Mouse (Mus musculus) heart, embryonic 12.5 days (tissue): ENCODE measurements around the gene Nynrin. TPM values are rescaled to one million over a fixed set of nuclear protein-coding genes. Genes with fewer than 3 reads are reported as not detected.
A peak's percentile ranks its signal among the peaks of the same experiment; 100 is the strongest.

Source experiments
- ATAC-seq: fragments of 200-750 bp; cut with Nextera tagmentation; 2 replicates; pipeline ENCODE4 v1.8.0; 2017; ENCODE audit warnings: moderate TSS enrichment, moderate library complexity; ENCODE audit not compliant: insufficient number of reproducible peaks, low FRiP score
- H3K27ac ChIP-seq: fragments of 300-500 bp; sonication (generic); 2 replicates; pipeline ENCODE4 v1.5.1; 2016; ENCODE audit warnings: mild to moderate bottlenecking, moderate library complexity; ENCODE audit not compliant: poor library complexity, severe bottlenecking
- H3K27me3 ChIP-seq: fragments of 300-500 bp; sonication (generic); replicated peaks from 2 replicates; pipeline ENCODE4 v1.6.1; 2016; ENCODE audit warnings: mild to moderate bottlenecking, moderate library complexity
- H3K36me3 ChIP-seq: fragments of 300-500 bp; sonication (generic); 2 replicates; pipeline ENCODE4 v1.6.1; 2016; ENCODE audit warnings: mild to moderate bottlenecking, moderate library complexity
- H3K4me1 ChIP-seq: fragments of 300-500 bp; sonication (generic); replicated peaks from 2 replicates; pipeline ENCODE4 v1.6.1; 2016; ENCODE audit warnings: mild to moderate bottlenecking
- H3K4me2 ChIP-seq: fragments of 300-500 bp; sonication (generic); 2 replicates; pipeline ENCODE4 v1.6.1; 2016; ENCODE audit warnings: mild to moderate bottlenecking, moderate library complexity
- H3K4me3 ChIP-seq: fragments of 300-500 bp; sonication (generic); 2 replicates; pipeline ENCODE4 v1.5.1; 2016; ENCODE audit warnings: mild to moderate bottlenecking
- H3K9ac ChIP-seq: fragments of 300-500 bp; sonication (generic); 2 replicates; pipeline ENCODE4 v1.6.1; 2016; ENCODE audit warnings: mild to moderate bottlenecking, moderate library complexity
- H3K9me3 ChIP-seq: fragments of 300-500 bp; sonication (generic); replicated peaks from 2 replicates; pipeline ENCODE4 v1.6.1; 2016; ENCODE audit warnings: mild to moderate bottlenecking, moderate library complexity
- WGBS: fragments of 180-500 bp; shearing (Covaris S2); methylation state at CpG from one replicate; pipeline ENCODE4 v1.1.7; 2016; 5-methylcytosine and 5-hydroxymethylcytosine counted together
- polyA plus RNA-seq: library from polyadenylated mRNA; unstranded; fragments of >200 nt; fragmentation: Nextera tagmentation; extraction: Ambion mirVana; gene quantifications from 2 replicates; pipeline ENCODE4 v1.2.1, GENCODE M21; 2016

The Nynrin gene
- polyA plus RNA-seq, 1 experiment from 2014 or later = 33.3 TPM

DNA sequence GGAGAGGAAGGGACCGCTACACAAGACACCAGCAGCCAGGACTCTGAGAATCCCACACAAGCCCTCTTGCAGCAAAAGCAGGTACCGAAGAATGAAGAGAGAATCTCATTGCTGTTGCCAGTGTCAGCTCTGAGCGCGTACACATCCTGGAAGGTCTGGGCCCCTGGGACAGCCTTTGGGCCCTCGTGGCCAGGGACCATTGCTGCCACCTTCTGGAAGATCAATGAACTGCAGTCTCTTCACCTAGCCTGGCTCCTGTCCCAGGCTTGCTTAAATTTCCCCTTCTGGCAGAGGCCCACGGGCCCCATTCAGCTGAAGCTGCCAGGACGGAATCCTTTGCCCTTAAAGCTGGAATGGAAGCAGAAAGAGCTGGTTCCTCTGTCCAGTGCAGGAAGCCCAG lies 10.0 kb downstream of the Nynrin start:
- H3K9me3 ChIP-seq = no peaks in the 10 kb centered on the region
- H3K4me2 ChIP-seq = no peak overlapping the region
- peak; percentile 47 for ATAC-seq
- H3K4me3 ChIP-seq = no peak overlapping the region
- H3K4me1 ChIP-seq = peaks cover 51% of the 10 kb centered on the region
- H3K27ac ChIP-seq = no peak overlapping the region
- H3K9ac ChIP-seq = no peak overlapping the region
- H3K27me3 ChIP-seq = no peaks in the 10 kb centered on the region
- 28% methylated on average over 7 of the region's 7 CpGs for WGBS
- peaks cover 65% of the 10 kb centered on the region for H3K36me3 ChIP-seq

DNA sequence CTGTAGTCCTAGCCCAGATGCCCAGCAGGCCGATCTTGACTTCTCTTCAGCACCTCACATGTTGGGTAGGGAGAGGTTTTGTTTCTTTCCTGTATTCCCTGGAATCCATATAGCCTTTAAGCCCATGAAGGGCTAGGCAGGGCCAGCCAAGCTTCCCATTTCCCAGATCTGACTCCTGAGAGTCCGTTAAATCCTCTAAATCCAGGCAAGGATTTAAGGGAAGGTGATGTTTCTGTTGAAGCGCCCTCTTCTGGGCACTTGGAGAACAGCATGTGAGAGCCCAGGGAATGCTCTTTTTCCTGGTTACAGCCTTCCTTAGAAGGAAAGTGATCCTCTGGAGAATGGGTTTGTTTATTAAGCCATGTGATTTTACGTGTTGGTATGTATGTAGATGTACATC lies 13.2 kb downstream of the Nynrin start:
- peaks cover 28% of the 10 kb centered on the region for H3K4me1 ChIP-seq
- no peaks in the 10 kb centered on the region for H3K9me3 ChIP-seq
- H3K36me3 ChIP-seq = peaks cover 89% of the 10 kb centered on the region
- no peak for ATAC-seq
- no peak overlapping the region for H3K27ac ChIP-seq
- H3K4me2 ChIP-seq = no peak overlapping the region
- 41% methylated on average over 4 of the region's 4 CpGs for WGBS
- H3K27me3 ChIP-seq = no peaks in the 10 kb centered on the region
- no peak overlapping the region for H3K9ac ChIP-seq
- H3K4me3 ChIP-seq = no peak overlapping the region

DNA sequence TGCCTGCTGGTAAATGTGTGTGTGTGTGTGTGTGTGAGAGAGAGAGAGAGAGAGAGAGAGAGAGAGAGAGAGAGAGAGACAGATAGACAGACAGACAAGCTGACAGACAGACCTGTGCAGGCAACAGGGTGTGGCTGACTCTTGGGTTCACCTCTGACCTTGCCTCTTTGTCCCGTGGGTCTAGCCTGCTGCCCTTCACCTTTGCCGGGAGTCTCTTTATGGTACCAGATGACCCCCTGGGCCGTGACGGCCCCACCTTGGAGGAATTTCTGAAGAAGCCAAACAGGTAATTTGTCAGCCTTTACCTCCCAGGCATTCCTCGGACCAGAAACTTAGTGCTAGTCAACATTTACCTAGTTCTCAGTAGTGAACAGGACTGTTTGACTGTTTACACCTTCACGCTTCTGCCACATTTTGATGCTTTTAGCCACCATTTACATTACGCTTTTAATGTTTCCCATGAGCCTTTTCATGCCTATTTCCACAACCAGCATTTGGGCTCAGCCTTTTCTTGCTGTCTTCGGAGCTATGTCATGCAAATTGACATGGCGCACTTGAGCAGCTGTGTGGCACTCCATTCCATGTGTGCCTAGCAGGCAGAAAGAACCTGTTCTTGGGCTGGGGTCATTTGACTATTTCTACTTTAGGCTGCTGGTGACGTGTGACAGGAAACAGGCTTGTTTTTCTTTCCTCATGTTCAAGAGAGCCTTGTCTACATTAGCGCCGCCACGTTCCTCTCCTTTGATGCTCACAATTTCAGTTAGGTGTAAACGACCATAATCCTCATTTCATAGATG lies 14.6 kb downstream of the Nynrin start:
- Histone ChIP-seq H3K9ac (no peak overlapping the region), H3K27me3 (no peaks in the 10 kb centered on the region), H3K4me2 (no peak overlapping the region), H3K4me3 (no peak overlapping the region), H3K27ac (no peak overlapping the region), H3K4me1 (peaks cover 23% of the 10 kb centered on the region), H3K36me3 (peaks cover 94% of the 10 kb centered on the region), H3K9me3 (no peaks in the 10 kb centered on the region)
- 74% methylated on average over 14 of the region's 14 CpGs for WGBS
- ATAC-seq = no peak

DNA sequence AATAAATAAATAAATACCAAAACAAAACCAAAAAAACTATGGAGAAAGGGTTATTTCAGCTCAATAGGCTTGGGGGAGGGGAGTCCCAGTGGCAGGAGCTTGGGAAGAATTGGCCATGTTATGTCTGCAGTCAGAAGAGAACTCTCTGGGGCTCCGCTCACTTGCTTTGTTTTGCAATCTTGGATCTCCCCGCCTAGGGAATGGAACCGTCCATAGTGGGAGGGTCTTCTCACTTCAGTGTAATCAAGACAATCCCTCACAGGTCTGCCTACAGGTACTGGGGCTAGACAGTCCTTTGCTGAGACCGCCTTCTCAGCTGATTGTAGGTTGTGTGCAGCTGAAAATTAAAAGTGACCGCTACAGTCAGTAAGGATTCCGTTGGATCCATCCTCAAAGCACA lies 15.7 kb downstream of the Nynrin start:
- Histone ChIP-seq H3K27me3 (no peaks in the 10 kb centered on the region), H3K9me3 (no peaks in the 10 kb centered on the region), H3K9ac (no peak overlapping the region), H3K4me2 (no peak overlapping the region), H3K36me3 (peaks cover 84% of the 10 kb centered on the region), H3K4me3 (no peak overlapping the region), H3K27ac (no peak overlapping the region), H3K4me1 (peaks cover 26% of the 10 kb centered on the region)
- 93% methylated on average over 6 of the region's 6 CpGs for WGBS
- ATAC-seq = no peak

DNA sequence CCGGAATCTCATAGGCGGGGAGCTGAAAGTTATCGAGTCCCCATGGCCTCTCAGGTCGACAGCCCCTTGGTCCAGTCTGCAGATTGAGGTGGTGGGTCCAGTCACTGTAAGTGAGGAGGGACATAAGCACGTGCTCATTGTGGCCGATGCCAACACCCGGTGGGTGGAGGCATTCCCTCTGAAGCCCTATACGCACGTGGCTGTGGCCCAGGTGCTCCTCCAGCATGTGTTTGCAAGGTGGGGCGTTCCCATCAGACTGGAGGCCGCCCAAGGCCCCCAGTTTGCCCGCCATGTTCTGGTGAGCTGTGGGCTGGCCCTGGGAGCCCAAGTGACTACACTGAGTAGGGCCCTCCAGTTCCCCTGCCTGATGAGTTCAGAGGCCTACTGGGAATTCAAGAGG lies 18.2 kb downstream of the Nynrin start:
- no peak for ATAC-seq
- H3K4me2 ChIP-seq = no peak overlapping the region
- no peak overlapping the region for H3K27ac ChIP-seq
- peaks cover 59% of the 10 kb centered on the region for H3K36me3 ChIP-seq
- no peaks in the 10 kb centered on the region for H3K9me3 ChIP-seq
- H3K27me3 ChIP-seq = no peaks in the 10 kb centered on the region
- no peak overlapping the region for H3K4me3 ChIP-seq
- H3K9ac ChIP-seq = 0 out of 2 replicates have a peak overlapping the region, but pooled peaks have one; percentile 2
- H3K4me1 ChIP-seq = peaks cover 26% of the 10 kb centered on the region
- WGBS = 90% methylated on average over 12 of the region's 12 CpGs

DNA sequence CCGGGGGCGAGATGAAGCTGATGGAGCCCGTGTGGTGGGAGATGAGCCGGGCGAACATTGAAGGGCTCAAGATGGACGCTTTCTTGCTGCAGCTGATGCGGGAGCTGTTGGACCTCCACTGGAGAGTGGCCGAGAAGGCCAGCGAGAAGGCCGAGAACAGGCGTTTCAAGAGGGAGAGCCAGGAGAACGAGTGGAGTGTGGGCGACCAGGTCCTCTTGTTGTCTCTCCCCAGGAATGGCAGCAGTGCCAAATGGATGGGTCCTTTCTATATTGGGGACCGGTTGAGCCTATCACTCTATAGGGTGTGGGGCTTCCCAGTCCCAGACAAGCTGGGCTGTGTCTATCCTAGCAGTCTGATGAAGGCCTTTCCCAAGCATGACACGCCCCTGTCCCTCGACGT lies 18.7 kb downstream of the Nynrin start:
- peaks cover 57% of the 10 kb centered on the region for H3K36me3 ChIP-seq

DNA sequence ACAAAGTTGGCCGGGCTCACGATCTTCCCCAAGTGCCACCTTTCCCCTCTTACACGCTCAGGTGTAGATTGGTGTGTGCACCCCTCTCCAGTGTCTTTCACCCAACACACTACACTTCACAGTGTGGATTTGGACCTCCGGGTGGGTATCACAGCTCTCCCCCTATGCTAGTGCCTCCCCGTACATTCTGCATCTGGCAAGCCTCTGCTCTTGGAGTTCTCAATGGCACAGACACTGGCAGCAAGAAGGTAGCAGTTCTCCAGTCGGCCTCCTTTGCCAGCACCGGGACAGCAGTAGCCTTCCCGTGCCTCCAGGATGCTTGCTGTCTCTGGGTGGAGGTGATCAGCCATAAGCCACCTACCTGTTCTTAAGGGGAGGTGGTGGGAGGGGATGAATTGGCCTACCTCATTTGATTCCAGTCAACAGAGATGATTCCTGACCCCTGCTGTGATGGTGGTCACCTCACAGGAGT lies 19.5 kb downstream of the Nynrin start:
- H3K27ac ChIP-seq = 0 out of 2 replicates have a peak overlapping the region, but pooled peaks have one; percentile 40
- no peaks in the 10 kb centered on the region for H3K27me3 ChIP-seq
- WGBS = 74% methylated on average over 8 of the region's 8 CpGs
- ATAC-seq = no peak
- H3K36me3 ChIP-seq = peaks cover 50% of the 10 kb centered on the region
- H3K9me3 ChIP-seq = no peaks in the 10 kb centered on the region
- peaks cover 31% of the 10 kb centered on the region for H3K4me1 ChIP-seq
- no peak overlapping the region for H3K4me3 ChIP-seq
- peak overlapping the region; percentile 57 for H3K4me2 ChIP-seq
- peak overlapping the region; percentile 46; the same call in 1 of the 2 replicates for H3K9ac ChIP-seq

More for the DNA sequence above, 18.7 kb downstream of the Nynrin start:
- no peak overlapping the region for H3K4me2 ChIP-seq
- no peak overlapping the region for H3K4me3 ChIP-seq
- H3K4me1 ChIP-seq = peaks cover 29% of the 10 kb centered on the region
- WGBS = 85% methylated on average over 17 of the region's 17 CpGs
- H3K9me3 ChIP-seq = no peaks in the 10 kb centered on the region
- no peak for ATAC-seq
- peak overlapping the region; percentile 2; the same call in 1 of the 2 replicates for H3K9ac ChIP-seq
- H3K27me3 ChIP-seq = no peaks in the 10 kb centered on the region
- H3K27ac ChIP-seq = no peak overlapping the region

DNA sequence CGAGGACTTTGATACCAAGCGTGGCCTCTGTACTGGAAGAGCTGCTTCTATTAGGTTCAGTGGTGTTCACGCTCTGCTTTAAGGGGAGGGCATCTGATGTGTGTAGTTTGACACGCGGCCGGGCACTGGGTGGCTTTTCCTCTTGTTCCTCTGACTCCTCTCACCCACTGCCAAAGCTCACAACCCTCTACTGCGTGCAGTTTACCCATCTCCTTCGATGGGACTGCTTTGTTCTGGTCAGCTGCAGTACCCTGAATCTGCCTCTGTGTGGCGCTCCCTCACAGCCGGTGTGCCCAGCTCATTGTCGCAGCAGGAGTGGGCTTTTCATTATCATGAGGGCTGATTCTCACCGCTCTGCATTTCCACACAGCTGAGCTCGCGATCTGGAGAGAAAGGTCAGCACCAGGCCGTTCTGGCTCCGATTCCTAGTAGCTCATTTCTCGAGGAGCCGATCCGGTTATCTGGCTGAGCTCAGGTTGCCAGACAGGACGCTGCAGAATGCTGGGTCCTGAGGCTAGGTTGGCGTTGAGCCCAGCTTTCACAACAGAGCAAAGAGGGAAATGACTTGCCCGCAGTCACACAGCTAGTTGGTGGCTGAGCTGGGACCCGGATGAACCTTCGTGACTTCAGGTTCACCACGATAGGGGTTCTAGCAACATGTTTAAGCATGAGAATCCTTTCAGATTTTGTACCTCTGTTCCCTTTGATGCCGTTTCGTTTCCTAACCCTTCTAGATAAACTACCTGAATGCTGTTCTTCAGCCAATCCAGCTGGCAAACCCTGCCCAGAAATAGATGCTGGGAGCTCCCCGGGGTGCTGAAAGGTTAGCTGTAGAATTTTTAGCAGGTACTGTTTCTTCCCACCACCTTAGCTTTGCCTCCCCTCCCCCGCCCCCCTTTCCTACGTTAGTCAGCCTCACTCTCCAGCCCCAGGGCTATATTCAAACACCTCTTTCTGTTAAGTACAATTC lies 20.2 kb downstream of the Nynrin start:
- Histone ChIP-seq H3K9ac (peak overlapping the region; percentile 46; the same call in 1 of the 2 replicates), H3K4me3 (peak overlapping the region; percentile 24; the same call in 1 of the 2 replicates), H3K9me3 (no peaks in the 10 kb centered on the region), H3K27me3 (no peaks in the 10 kb centered on the region), H3K36me3 (peaks cover 42% of the 10 kb centered on the region), H3K4me2 (peak overlapping the region; percentile 57), H3K27ac (peak overlapping the region; percentile 40), H3K4me1 (peaks cover 30% of the 10 kb centered on the region)
- peak; percentile 54; the same call in 1 of the 2 replicates for ATAC-seq
- 12% methylated on average over 30 of the region's 30 CpGs for whole genome bisulfite sequencing

DNA sequence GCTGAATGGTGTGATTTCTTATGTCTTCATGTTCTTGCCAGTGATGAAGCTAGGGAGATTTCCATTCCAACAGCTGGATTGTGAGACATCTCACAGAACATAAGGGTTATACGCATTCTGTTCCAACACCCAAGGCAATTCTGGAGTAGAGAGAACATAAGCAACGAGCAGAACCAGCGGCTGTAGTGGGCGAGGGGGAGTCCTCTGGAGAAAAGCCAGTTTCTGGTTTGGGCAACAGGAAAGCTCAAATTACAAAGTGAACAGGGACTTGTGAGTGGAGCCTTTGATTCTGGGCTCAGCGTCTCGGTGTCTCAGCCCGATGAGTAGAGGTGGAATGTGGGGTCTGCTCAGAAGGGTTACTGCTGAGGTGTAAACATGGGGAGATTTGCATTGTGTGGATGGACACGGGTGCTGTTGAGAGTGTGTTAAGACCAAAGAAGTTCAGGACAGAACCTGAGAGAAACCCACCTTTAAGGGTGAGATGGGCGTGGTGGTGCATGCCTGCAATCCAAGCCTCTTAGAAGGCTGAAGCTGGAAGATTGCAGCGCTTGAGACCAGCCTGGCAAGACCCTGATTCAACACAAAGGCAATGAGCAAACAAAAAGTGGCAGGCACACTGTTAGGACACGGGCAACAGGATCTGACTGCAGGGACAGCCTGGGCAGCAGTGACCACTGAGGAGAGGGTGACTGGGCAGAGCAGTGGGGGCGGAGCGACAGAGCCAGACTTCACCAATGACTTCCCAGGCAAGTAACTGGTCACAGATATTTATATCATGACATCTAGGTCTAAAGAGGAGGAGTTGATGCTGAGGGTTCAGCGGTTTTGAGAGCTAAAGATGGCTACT lies 23.9 kb downstream of the Nynrin start:
- Histone ChIP-seq H3K4me3 (no peak overlapping the region), H3K27ac (no peak overlapping the region), H3K4me2 (peak overlapping the region; percentile 47), H3K9me3 (no peaks in the 10 kb centered on the region), H3K27me3 (no peaks in the 10 kb centered on the region), H3K36me3 (peaks cover 5% of the 10 kb centered on the region), H3K4me1 (peaks cover 28% of the 10 kb centered on the region), H3K9ac (0 out of 2 replicates have a peak overlapping the region, but pooled peaks have one; percentile 23)
- ATAC-seq = no peak
- WGBS = 11% methylated on average over 14 of the region's 14 CpGs

DNA sequence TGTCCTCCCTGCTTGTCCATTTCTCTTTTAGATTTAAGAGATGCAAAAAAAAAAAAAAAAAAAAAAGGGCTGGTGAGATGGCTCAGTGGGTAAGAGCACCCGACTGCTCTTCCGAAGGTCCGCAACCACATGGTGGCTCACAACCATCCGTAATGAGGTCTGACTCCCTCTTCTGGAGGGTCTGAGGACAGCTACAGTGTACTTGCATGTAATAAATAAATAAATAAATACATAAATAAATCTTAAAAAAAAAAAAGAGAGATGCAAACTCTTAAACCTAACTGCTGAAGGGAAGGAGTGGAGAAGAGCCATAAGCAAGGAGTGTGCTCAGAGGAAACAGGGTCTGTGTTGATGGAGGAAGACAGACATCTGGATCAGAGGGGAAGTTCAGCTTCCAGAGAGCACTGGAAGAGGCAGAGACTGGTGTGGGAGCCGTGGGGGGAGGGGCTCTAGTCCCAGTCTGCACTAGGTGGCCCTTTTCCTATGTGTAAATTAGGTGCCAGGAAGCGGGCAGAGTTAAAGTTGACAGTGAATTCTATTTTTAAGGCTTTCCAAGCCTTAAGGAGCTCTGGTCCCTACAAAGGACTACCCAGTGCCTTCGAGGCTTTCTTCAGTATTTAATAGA lies 24.6 kb downstream of the Nynrin start:
- 16% methylated on average over 7 of the region's 7 CpGs for WGBS

More for the DNA sequence above, 24.6 kb downstream of the Nynrin start:
- Histone ChIP-seq H3K4me1 (peaks cover 22% of the 10 kb centered on the region), H3K27ac (no peak overlapping the region), H3K27me3 (no peaks in the 10 kb centered on the region), H3K4me2 (peak overlapping the region; percentile 47; the same call in 1 of the 2 replicates), H3K9ac (no peak overlapping the region), H3K36me3 (no peaks in the 10 kb centered on the region), H3K9me3 (no peaks in the 10 kb centered on the region), H3K4me3 (no peak overlapping the region)
- no peak for ATAC-seq
